Mouse (Mus musculus) kidney, adult 2 months (tissue): ENCODE results near the gene Nrip1.

Experiments used
- CTCF ChIP-seq: fragments of 200-500 bp; conservative IDR thresholded peaks from 2 replicates; pipeline ENCODE4 v1.5.1; 2011; ENCODE audit warnings: low read depth, mild to moderate bottlenecking, control low read depth, low read length, moderate library complexity, mixed read lengths; ENCODE audit not compliant: insufficient read depth, insufficient read length
- POLR2A ChIP-seq: fragments of 200-500 bp; IDR thresholded peaks from one replicate; pipeline ENCODE4 v1.6.1; 2011; ENCODE audit warnings: low read depth, low read length, control low read depth

- no peak for TF ChIP-seq CTCF
- TF ChIP-seq POLR2A, result no peak
These were observed 79.1 kb downstream of the Nrip1 start for GRCm38 (mm10) chr16:76294550-76294949.
